Mouse (Mus musculus): ENCODE results near the gene Dusp12. TPM values are rescaled to one million over a fixed set of nuclear protein-coding genes. Genes with fewer than 3 reads are reported as not detected.

Dusp12 gene
- polyA plus RNA-seq, 1 experiment: 13.8 TPM

- H3K36me3 ChIP-seq (ENCODE audit: control insufficient read depth, insufficient read depth, low read length): no peaks in the 10 kb centered on the region
- TF ChIP-seq POLR2A (IDR thresholded peaks at IDR 0.05; ENCODE audit: low read depth, low read length): no peak
- H3K4me1 ChIP-seq (ENCODE audit: control insufficient read depth, insufficient read depth, low read length): no peaks in the 10 kb centered on the region
- no peak for DNase-seq
- no peak within 1 kb of the TSS for H3K4me3 ChIP-seq (ENCODE audit: insufficient read depth, low read depth, low read length)
- H3K27me3 ChIP-seq (replicated peaks; ENCODE audit: control insufficient read depth, insufficient read depth, low read length): no peaks in the 10 kb centered on the region
- no peak within 1 kb of the TSS for H3K27ac ChIP-seq (ENCODE audit: insufficient read depth, low read depth, low read length)
- 92% methylated on average over 3 of the region's 3 CpGs for WGBS
Measured at GRCm38 (mm10) chr1:170927378-170927777, 42.0 kb upstream of the Dusp12 start, which contains the start of gene Fcrla. TSS of gene Fcrla (minus strand) at chr1:170927583.

DNA sequence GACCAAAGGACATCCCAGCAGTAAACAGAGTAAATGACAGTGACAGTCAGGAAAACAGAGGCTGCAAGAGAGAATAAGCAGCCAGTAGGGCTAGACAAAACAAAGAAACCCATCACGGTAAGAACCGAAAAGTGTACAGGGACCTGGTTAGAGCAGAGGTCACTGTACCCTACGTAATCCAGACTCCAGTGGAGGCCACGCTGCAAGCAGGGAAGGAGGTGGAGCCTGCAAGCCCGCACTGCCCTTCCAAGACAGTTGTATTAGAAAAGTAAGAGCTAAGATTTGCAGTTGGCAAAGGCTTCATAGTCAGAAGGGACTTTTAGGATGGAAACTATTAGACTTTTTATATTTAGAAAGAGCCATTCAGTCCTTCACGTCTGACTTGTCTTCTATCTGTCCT, 41.6 kb upstream of the Dusp12 start:
- H3K27ac ChIP-seq (ENCODE audit: insufficient read depth, low read depth, low read length): no peak overlapping the region
- no peaks in the 10 kb centered on the region for H3K36me3 ChIP-seq (ENCODE audit: control insufficient read depth, insufficient read depth, low read length)
- no peaks in the 10 kb centered on the region for H3K4me1 ChIP-seq (ENCODE audit: control insufficient read depth, insufficient read depth, low read length)
- peak; percentile 14 for DNase-seq
- H3K4me3 ChIP-seq (ENCODE audit: insufficient read depth, low read depth, low read length): no peak overlapping the region
- H3K27me3 ChIP-seq (replicated peaks; ENCODE audit: control insufficient read depth, insufficient read depth, low read length): no peaks in the 10 kb centered on the region
- 46% methylated on average over 6 of the region's 6 CpGs for WGBS
- no peak for TF ChIP-seq POLR2A (IDR thresholded peaks at IDR 0.05; ENCODE audit: low read depth, low read length)
- TF ChIP-seq CTCF (conservative IDR thresholded peaks at IDR 0.05; ENCODE audit: insufficient read depth, insufficient read length, low read depth, low read length): no peak

DNA sequence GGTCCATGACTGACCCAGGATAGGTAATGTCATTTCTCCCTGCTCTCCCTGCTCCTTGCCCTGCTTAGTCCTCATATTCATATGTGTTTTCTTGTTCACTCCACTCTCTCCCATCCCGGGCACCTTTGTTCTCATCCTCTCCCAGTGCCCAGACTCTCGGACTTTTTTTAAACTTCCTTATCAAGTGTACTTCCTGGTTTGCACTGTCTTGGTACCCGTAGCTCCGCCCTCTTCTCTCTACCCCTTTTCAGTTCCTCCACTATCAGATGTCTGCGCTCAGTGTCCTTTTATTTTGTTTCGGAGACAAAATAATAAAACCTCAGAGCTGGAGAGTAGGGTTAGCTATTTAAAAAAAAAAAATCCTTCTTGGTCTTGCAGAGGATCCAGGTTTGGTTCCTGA, 39.1 kb upstream of the Dusp12 start:
- 67% methylated on average over 6 of the region's 6 CpGs for WGBS
- Histone ChIP-seq H3K4me1 (ENCODE audit: control insufficient read depth, insufficient read depth, low read length) (no peaks in the 10 kb centered on the region), H3K36me3 (ENCODE audit: control insufficient read depth, insufficient read depth, low read length) (no peaks in the 10 kb centered on the region), H3K27ac (ENCODE audit: insufficient read depth, low read depth, low read length) (no peak overlapping the region), H3K27me3 (replicated peaks; ENCODE audit: control insufficient read depth, insufficient read depth, low read length) (no peaks in the 10 kb centered on the region), H3K4me3 (ENCODE audit: insufficient read depth, low read depth, low read length) (no peak overlapping the region)
- TF ChIP-seq POLR2A (IDR thresholded peaks at IDR 0.05; ENCODE audit: low read depth, low read length) (no peak), CTCF (conservative IDR thresholded peaks at IDR 0.05; ENCODE audit: insufficient read depth, insufficient read length, low read depth, low read length) (no peak)
- no peak for DNase-seq

GRCm38 (mm10) chr1:170919308-170919707, 34.0 kb upstream of the Dusp12 start:
- H3K27me3 ChIP-seq (replicated peaks; ENCODE audit: control insufficient read depth, insufficient read depth, low read length): no peaks in the 10 kb centered on the region
- H3K4me1 ChIP-seq (ENCODE audit: control insufficient read depth, insufficient read depth, low read length): no peaks in the 10 kb centered on the region
- H3K4me3 ChIP-seq (ENCODE audit: insufficient read depth, low read depth, low read length): no peak overlapping the region
- no peaks in the 10 kb centered on the region for H3K36me3 ChIP-seq (ENCODE audit: control insufficient read depth, insufficient read depth, low read length)
- 87% methylated on average over 8 of the region's 8 CpGs for WGBS
- no peak overlapping the region for H3K27ac ChIP-seq (ENCODE audit: insufficient read depth, low read depth, low read length)
- no peak for DNase-seq
- TF ChIP-seq POLR2A (IDR thresholded peaks at IDR 0.05; ENCODE audit: low read depth, low read length) (no peak), CTCF (conservative IDR thresholded peaks at IDR 0.05; ENCODE audit: insufficient read depth, insufficient read length, low read depth, low read length) (no peak)

- TF ChIP-seq POLR2A (IDR thresholded peaks at IDR 0.05; ENCODE audit: low read depth, low read length) (no peak), CTCF (conservative IDR thresholded peaks at IDR 0.05; ENCODE audit: insufficient read depth, insufficient read length, low read depth, low read length) (no peak)
- Histone ChIP-seq H3K27me3 (replicated peaks; ENCODE audit: control insufficient read depth, insufficient read depth, low read length) (no peaks in the 10 kb centered on the region), H3K4me1 (ENCODE audit: control insufficient read depth, insufficient read depth, low read length) (no peaks in the 10 kb centered on the region), H3K27ac (ENCODE audit: insufficient read depth, low read depth, low read length) (no peak overlapping the region), H3K36me3 (ENCODE audit: control insufficient read depth, insufficient read depth, low read length) (no peaks in the 10 kb centered on the region), H3K4me3 (ENCODE audit: insufficient read depth, low read depth, low read length) (no peak overlapping the region)
- DNase-seq: no peak
- WGBS: 76% methylated on average over 5 of the region's 5 CpGs
Measured at GRCm38 (mm10) chr1:170915657-170916056, 30.3 kb upstream of the Dusp12 start.

GRCm38 (mm10) chr1:170912891-170913615, 27.7 kb upstream of the Dusp12 start, which contains the start of gene Fcrlb:
TSS of gene Fcrlb (minus strand) at chr1:170912941.
- Histone ChIP-seq H3K36me3 (ENCODE audit: control insufficient read depth, insufficient read depth, low read length) (no peaks in the 10 kb centered on the region), H3K27ac (ENCODE audit: insufficient read depth, low read depth, low read length) (no peak within 1 kb of the TSS), H3K4me3 (ENCODE audit: insufficient read depth, low read depth, low read length) (no peak within 1 kb of the TSS), H3K4me1 (ENCODE audit: control insufficient read depth, insufficient read depth, low read length) (peaks cover 3% of the 10 kb centered on the region; the same call in 1 of the 2 replicates), H3K27me3 (replicated peaks; ENCODE audit: control insufficient read depth, insufficient read depth, low read length) (no peaks in the 10 kb centered on the region; the same call in 1 of the 2 replicates)
- TF ChIP-seq CTCF (conservative IDR thresholded peaks at IDR 0.05; ENCODE audit: insufficient read depth, insufficient read length, low read depth, low read length) (no peak), POLR2A (IDR thresholded peaks at IDR 0.05; ENCODE audit: low read depth, low read length) (no peak)
- 76% methylated on average over 5 of the region's 5 CpGs for WGBS
- DNase-seq: no peak

GRCm38 (mm10) chr1:170911907-170912660, 26.7 kb upstream of the Dusp12 start:
- no peak for DNase-seq
- 79% methylated on average over 11 of the region's 11 CpGs for WGBS
- peaks cover 2% of the 10 kb centered on the region for H3K27me3 ChIP-seq (replicated peaks; ENCODE audit: control insufficient read depth, insufficient read depth, low read length)
- H3K27ac ChIP-seq (ENCODE audit: insufficient read depth, low read depth, low read length): no peak overlapping the region
- H3K4me1 ChIP-seq (ENCODE audit: control insufficient read depth, insufficient read depth, low read length): peaks cover 3% of the 10 kb centered on the region; the same call in 1 of the 2 replicates
- no peaks in the 10 kb centered on the region for H3K36me3 ChIP-seq (ENCODE audit: control insufficient read depth, insufficient read depth, low read length)
- TF ChIP-seq CTCF (conservative IDR thresholded peaks at IDR 0.05; ENCODE audit: insufficient read depth, insufficient read length, low read depth, low read length) (no peak), POLR2A (IDR thresholded peaks at IDR 0.05; ENCODE audit: low read depth, low read length) (no peak)
- no peak overlapping the region for H3K4me3 ChIP-seq (ENCODE audit: insufficient read depth, low read depth, low read length)

Data from kidney, adult 2 months (tissue).